Comparison of ENCODE assay signal across 8 mouse cellular contexts in the genomic region with DNA sequence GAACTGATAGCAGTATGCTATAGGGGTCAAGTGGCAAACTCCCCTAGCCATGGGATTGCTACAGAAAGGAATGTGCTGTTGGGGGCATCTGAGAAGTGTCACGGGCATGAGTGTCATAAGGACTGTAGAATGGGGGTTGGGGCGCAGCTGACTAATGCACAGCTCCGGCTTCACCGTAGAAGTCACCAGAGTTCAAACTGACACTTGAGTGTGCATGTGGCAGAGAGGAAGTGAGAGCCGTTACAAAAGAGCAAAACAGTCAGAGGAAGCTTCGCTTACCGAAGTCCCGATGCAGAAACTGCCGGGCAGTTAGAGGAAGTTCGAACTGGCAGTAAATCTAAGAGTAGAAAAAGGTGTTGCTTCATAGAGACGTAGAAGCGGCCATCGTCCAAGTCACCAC. TPM values are rescaled to one million over a fixed set of nuclear protein-coding genes. Genes with fewer than 3 reads are reported as not detected.
DNase-seq lines count a peak whose midpoint lies in the region; ATAC-seq lines count a peak whose summit lies in the region.
"Had no signal": no experiment of that assay in that cellular context is flagged by ENCODE, and none has a peak within 500 bp of the region (broad histone marks: within the 10 kb centered on the region; RNA-seq: fewer than 3 reads in every experiment).

No protein-coding gene starts in this region.

- no peaks in the 10 kb centered on the region for H3K4me1 ChIP-seq in kidney, embryonic 15.5 days
- H3K4me1 ChIP-seq in forebrain, embryonic 12.5 days, result no peaks in the 10 kb centered on the region
- H3K4me1 ChIP-seq: limb, embryonic 13.5 days had no signal

- H3K27me3 ChIP-seq in kidney, embryonic 15.5 days, result no peaks in the 10 kb centered on the region
- no peaks in the 10 kb centered on the region for H3K27me3 ChIP-seq in forebrain, embryonic 12.5 days
- H3K27me3 ChIP-seq: limb, embryonic 13.5 days had no signal

- H3K36me3 ChIP-seq in kidney, embryonic 15.5 days, result no peaks in the 10 kb centered on the region
- H3K36me3 ChIP-seq in forebrain, embryonic 12.5 days (replicated peaks), result no peaks in the 10 kb centered on the region
- H3K36me3 ChIP-seq: limb, embryonic 13.5 days had no signal

- peak; percentile 81 for DNase-seq in CD4-positive, CD25-positive, alpha-beta regulatory T cell, adult 2 months (ENCODE audit: low read depth, low spot score)
- DNase-seq in T-cell, adult 2 months (ENCODE audit: low spot score), result peak; percentile 82
- DNase-seq in urinary bladder, adult 18-20 months (ENCODE audit: low spot score in 2 of 2), result no peak
- DNase-seq in frontal cortex, adult 2 months (ENCODE audit: extremely low spot score in 1 of 2, low spot score in 1 of 2), result no peak

- 45% methylated on average over 13 of the region's 13 CpGs for WGBS in kidney, embryonic 15.5 days
- 87% methylated on average over 13 of the region's 13 CpGs for WGBS in forebrain, embryonic 12.5 days

- no peak for ATAC-seq in kidney, embryonic 15.5 days (replicated peaks; ENCODE audit: low FRiP score)
- ATAC-seq in megakaryocyte progenitor cell, adult 5-6 weeks (replicated peaks; ENCODE audit: poor library complexity), result peak; percentile 80
- ATAC-seq in forebrain, embryonic 12.5 days (ENCODE audit: low FRiP score), result no peak

- no peak overlapping the region for H3K4me3 ChIP-seq in kidney, embryonic 15.5 days (replicated peaks)
- H3K4me3 ChIP-seq in forebrain, embryonic 12.5 days (replicated peaks), result no peak overlapping the region
- H3K4me3 ChIP-seq: limb, embryonic 13.5 days had no signal

- no peak overlapping the region for H3K27ac ChIP-seq in kidney, embryonic 15.5 days
- H3K27ac ChIP-seq in forebrain, embryonic 12.5 days, result no peak overlapping the region
- H3K27ac ChIP-seq: limb, embryonic 13.5 days had no signal

- H3K4me2 ChIP-seq in kidney, embryonic 15.5 days, result 0 out of 2 replicates have a peak overlapping the region, but pooled peaks have one; percentile 7
- no peak overlapping the region for H3K4me2 ChIP-seq in forebrain, embryonic 12.5 days
- H3K4me2 ChIP-seq: limb, embryonic 13.5 days had no signal

- no peak overlapping the region for H3K9ac ChIP-seq in kidney, embryonic 15.5 days
- no peak overlapping the region for H3K9ac ChIP-seq in forebrain, embryonic 12.5 days
- H3K9ac ChIP-seq: limb, embryonic 13.5 days had no signal

- H3K9me3 ChIP-seq in kidney, embryonic 15.5 days (replicated peaks), result no peaks in the 10 kb centered on the region
- no peaks in the 10 kb centered on the region for H3K9me3 ChIP-seq in forebrain, embryonic 12.5 days
- H3K9me3 ChIP-seq: limb, embryonic 13.5 days had no signal

RNA-seq across cellular contexts. Expression of gene Il20ra, which starts 20.6 kb away (rescaled TPM):
- 0.14 TPM in 1 of 2 replicates, not detected in the other for polyA plus RNA-seq in kidney, embryonic 15.5 days (2015; fragmentation: Nextera tagmentation; extraction: Ambion mirVana)
- total RNA-seq in megakaryocyte progenitor cell, adult 5-6 weeks (2015), result 0.25 TPM in 1 of 2 replicates, not detected in the other
- 0.14 and 0.67 TPM in 2 replicates for total RNA-seq in megakaryocyte progenitor cell, adult 5-6 weeks (2017)
- not detected in 2 replicates for polyA plus RNA-seq in forebrain, embryonic 12.5 days (2016; fragmentation: Nextera tagmentation; extraction: Ambion mirVana)
- 2.1 and 2.3 TPM in 2 replicates for polyA plus RNA-seq in frontal cortex, adult 2 months (2012; rRNA removed)

Comparison
In these comparisons a context has a peak if more than half of its experiments do, and no peak if none do; other contexts are left out.
1. DNase-seq: peak in CD4-positive, CD25-positive, alpha-beta regulatory T cell, adult 2 months (single experiment) and T-cell, adult 2 months (single experiment); none in urinary bladder, adult 18-20 months (0 of 2) and frontal cortex, adult 2 months (0 of 2).